In the genomic region with DNA sequence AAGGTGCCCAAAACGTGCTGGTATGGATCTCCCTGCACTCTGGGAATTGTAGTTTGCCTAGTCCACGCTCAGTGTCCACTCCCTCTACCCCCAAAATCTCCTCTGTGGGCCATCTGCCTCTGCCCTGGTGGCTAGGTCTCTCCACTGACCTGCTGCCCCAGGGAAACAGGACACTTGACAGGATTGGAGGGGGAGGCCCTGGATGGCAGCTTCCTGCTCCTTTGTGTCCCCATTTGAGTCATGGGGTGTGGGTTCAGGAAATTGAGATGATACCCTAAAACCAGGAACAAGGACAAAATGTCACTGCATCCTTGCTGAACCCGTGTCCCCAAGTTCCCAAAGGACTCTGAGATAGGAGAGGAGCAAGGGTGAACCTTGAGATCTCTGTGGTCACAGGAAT, we compare ENCODE assay signal across 19 mouse cellular contexts. TPM values are rescaled to one million over a fixed set of nuclear protein-coding genes. Genes with fewer than 3 reads are reported as not detected.
A peak's percentile ranks its signal among the peaks of the same experiment; 100 is the strongest.
DNase-seq lines count a peak whose midpoint lies in the region; ATAC-seq and TF ChIP-seq lines count a peak whose summit lies in the region.
"Had no signal": no experiment of that assay in that cellular context is flagged by ENCODE, and none has a peak within 500 bp of the region (broad histone marks: within the 10 kb centered on the region; RNA-seq: fewer than 3 reads in every experiment).

No protein-coding gene starts in this region.

- TF ChIP-seq POLR2A in liver, adult 2 months (IDR thresholded peaks at IDR 0.05; ENCODE audit: extremely low read depth, insufficient read depth, low read length) = no peak
- TF ChIP-seq POLR2A in cortical plate, adult 2 months (IDR thresholded peaks at IDR 0.05; ENCODE audit: extremely low read depth, insufficient read depth, low read length) = no peak

- peaks cover 3% of the 10 kb centered on the region; the same call in 1 of the 2 replicates for H3K36me3 ChIP-seq in heart, embryonic 10.5 days
- H3K36me3 ChIP-seq in hindbrain, embryonic 10.5 days = no peaks in the 10 kb centered on the region
- no peaks in the 10 kb centered on the region for H3K36me3 ChIP-seq in hindbrain, embryonic 13.5 days
- H3K36me3 ChIP-seq in liver, adult 2 months (ENCODE audit: control insufficient read depth, insufficient read depth, low read length) = no peaks in the 10 kb centered on the region
- H3K36me3 ChIP-seq in liver, embryonic 11.5 days (ENCODE audit: control insufficient read depth, insufficient read depth, low read length) = no peaks in the 10 kb centered on the region
- H3K36me3 ChIP-seq: hindbrain, embryonic 12.5 days; limb, embryonic 10.5 days; liver, embryonic 12.5 days; stomach, embryonic 15.5 days had no signal

- WGBS in heart, embryonic 10.5 days = 59% methylated on average over 3 of the region's 3 CpGs
- WGBS in hindbrain, embryonic 10.5 days = 57% methylated on average over 3 of the region's 3 CpGs
- WGBS in hindbrain, embryonic 13.5 days = 67% methylated on average over 3 of the region's 3 CpGs
- 62% methylated on average over 3 of the region's 3 CpGs for WGBS in liver, adult 2 months
- 52% methylated on average over 3 of the region's 3 CpGs for WGBS in liver, embryonic 11.5 days

- TF ChIP-seq CTCF in liver, adult 2 months (IDR thresholded peaks at IDR 0.05; ENCODE audit: low read depth, low read length) = no peak
- no peak for TF ChIP-seq CTCF in cortical plate, adult 2 months (IDR thresholded peaks at IDR 0.05; ENCODE audit: extremely low read depth, insufficient read depth, low read length)

- H3K9me3 ChIP-seq in heart, embryonic 10.5 days = no peaks in the 10 kb centered on the region
- no peaks in the 10 kb centered on the region for H3K9me3 ChIP-seq in hindbrain, embryonic 10.5 days
- no peaks in the 10 kb centered on the region for H3K9me3 ChIP-seq in hindbrain, embryonic 13.5 days
- no peaks in the 10 kb centered on the region for H3K9me3 ChIP-seq in liver, embryonic 11.5 days (ENCODE audit: control insufficient read depth, low read length)
- H3K9me3 ChIP-seq: hindbrain, embryonic 12.5 days; limb, embryonic 10.5 days; liver, embryonic 12.5 days; stomach, embryonic 15.5 days had no signal

- peak overlapping the region; percentile 81 for H3K27ac ChIP-seq in heart, embryonic 10.5 days
- peak overlapping the region; percentile 51 for H3K27ac ChIP-seq in hindbrain, embryonic 10.5 days
- no peak overlapping the region for H3K27ac ChIP-seq in hindbrain, embryonic 13.5 days
- H3K27ac ChIP-seq in liver, adult 2 months (replicated peaks; ENCODE audit: insufficient read depth, low read depth, low read length) = peak overlapping the region; percentile 10; the same call in 1 of the 2 replicates
- H3K27ac ChIP-seq in liver, embryonic 11.5 days (ENCODE audit: low read depth, low read length) = no peak overlapping the region
- 0 out of 2 replicates have a peak overlapping the region, but pooled peaks have one; percentile 12 for H3K27ac ChIP-seq in cortical plate, adult 2 months (ENCODE audit: insufficient read depth, low read length)
- H3K27ac ChIP-seq: hindbrain, embryonic 12.5 days; limb, embryonic 10.5 days; liver, embryonic 12.5 days; stomach, embryonic 15.5 days had no signal

- no peaks in the 10 kb centered on the region for H3K79me2 ChIP-seq in liver, adult 2 months (ENCODE audit: control insufficient read depth, insufficient read depth, low read length)

- peaks cover 49% of the 10 kb centered on the region for H3K4me1 ChIP-seq in heart, embryonic 10.5 days
- H3K4me1 ChIP-seq in hindbrain, embryonic 10.5 days (replicated peaks) = peaks cover 30% of the 10 kb centered on the region
- H3K4me1 ChIP-seq in hindbrain, embryonic 13.5 days (replicated peaks) = peaks cover 4% of the 10 kb centered on the region; the same call in 1 of the 2 replicates
- no peaks in the 10 kb centered on the region for H3K4me1 ChIP-seq in liver, adult 2 months (ENCODE audit: control insufficient read depth, insufficient read depth, low read length)
- peaks cover 4% of the 10 kb centered on the region for H3K4me1 ChIP-seq in liver, embryonic 11.5 days (replicated peaks; ENCODE audit: control insufficient read depth, insufficient read depth, low read length)
- H3K4me1 ChIP-seq in cortical plate, adult 2 months (ENCODE audit: control insufficient read depth, insufficient read depth, low read length) = no peaks in the 10 kb centered on the region
- H3K4me1 ChIP-seq: hindbrain, embryonic 12.5 days; stomach, embryonic 15.5 days had no signal

- no peak for ATAC-seq in hindbrain, embryonic 13.5 days (ENCODE audit: low FRiP score)
- ATAC-seq in liver, embryonic 11.5 days (replicated peaks; ENCODE audit: low FRiP score) = no peak
- ATAC-seq: forebrain, embryonic 14.5 days; inflammation-experienced regulatory T-cells, adult 6 months; liver, embryonic 12.5 days had no signal

- no peak overlapping the region for H3K9ac ChIP-seq in hindbrain, embryonic 13.5 days
- no peak overlapping the region for H3K9ac ChIP-seq in liver, adult 2 months (ENCODE audit: low read depth, low read length)
- no peak overlapping the region for H3K9ac ChIP-seq in liver, embryonic 11.5 days (ENCODE audit: low read depth, low read length)
- H3K9ac ChIP-seq: liver, embryonic 12.5 days; stomach, embryonic 15.5 days had no signal

- intact Hi-C loops in heart, postnatal 10 days (cut with DNase I) = loop anchor here (2.0 kb wide), 1 partner anchor 23 kb away; no protein-coding TSS in a partner anchor

- no peak overlapping the region for H3K4me2 ChIP-seq in hindbrain, embryonic 13.5 days
- no peak overlapping the region for H3K4me2 ChIP-seq in liver, embryonic 11.5 days
- H3K4me2 ChIP-seq: hindbrain, embryonic 12.5 days; midbrain, embryonic 11.5 days; stomach, embryonic 15.5 days had no signal

- no peak overlapping the region for H3K4me3 ChIP-seq in heart, embryonic 10.5 days
- no peak overlapping the region for H3K4me3 ChIP-seq in hindbrain, embryonic 10.5 days
- no peak overlapping the region for H3K4me3 ChIP-seq in hindbrain, embryonic 13.5 days
- H3K4me3 ChIP-seq in liver, adult 2 months (ENCODE audit: insufficient read depth, low read depth, low read length) = no peak overlapping the region
- no peak overlapping the region for H3K4me3 ChIP-seq in liver, embryonic 11.5 days (ENCODE audit: low read depth, low read length)
- H3K4me3 ChIP-seq in cortical plate, adult 2 months (ENCODE audit: insufficient read depth, low read length) = no peak overlapping the region
- H3K4me3 ChIP-seq: hindbrain, embryonic 12.5 days; liver, embryonic 12.5 days had no signal

- no peaks in the 10 kb centered on the region; the same call in 1 of the 2 replicates for H3K27me3 ChIP-seq in heart, embryonic 10.5 days (ENCODE audit: insufficient read depth, poor library complexity, severe bottlenecking)
- H3K27me3 ChIP-seq in hindbrain, embryonic 10.5 days (ENCODE audit: insufficient read depth, poor library complexity, severe bottlenecking) = no peaks in the 10 kb centered on the region
- H3K27me3 ChIP-seq in hindbrain, embryonic 13.5 days = no peaks in the 10 kb centered on the region
- no peaks in the 10 kb centered on the region for H3K27me3 ChIP-seq in liver, adult 2 months (ENCODE audit: control insufficient read depth, insufficient read depth, low read length)
- peaks cover 22% of the 10 kb centered on the region for H3K27me3 ChIP-seq in liver, embryonic 11.5 days (replicated peaks; ENCODE audit: control insufficient read depth, insufficient read depth, low read length)
- H3K27me3 ChIP-seq: hindbrain, embryonic 12.5 days; stomach, embryonic 15.5 days had no signal

- DNase-seq in heart, embryonic 10.5 days (ENCODE audit: low spot score) = no peak
- DNase-seq in heart, postnatal 10 days = no peak
- no peak for DNase-seq in hindbrain, embryonic 10.5 days (ENCODE audit: low spot score)
- no peak for DNase-seq in liver, adult 2 months (ENCODE audit: extremely low read depth, low read depth, low spot score)
- DNase-seq in liver, embryonic 11.5 days (ENCODE audit: low spot score) = no peak
- DNase-seq: B cell, adult 2 months; cerebellum, adult 9-10 months; lung, adult 2 months; retina, postnatal 1 day had no signal

RNA-seq across cellular contexts. Expression of gene Nos3, which starts 0.5 kb away (rescaled TPM):
- 23.2 and 40.8 TPM in 2 replicates for polyA plus RNA-seq in heart, embryonic 10.5 days (2016; fragmentation: Nextera tagmentation; extraction: Ambion mirVana)
- total RNA-seq in heart, postnatal 10 days (2021) = 10 to 100 TPM; 44.0 to 44.4 TPM
- polyA plus RNA-seq in hindbrain, embryonic 10.5 days (2016; fragmentation: Nextera tagmentation; extraction: Ambion mirVana) = 8.3 and 9.7 TPM in 2 replicates
- 9.8 and 10.2 TPM in 2 replicates for polyA plus RNA-seq in hindbrain, embryonic 13.5 days (2015; fragmentation: Nextera tagmentation; extraction: Ambion mirVana)
- 1.1 and 2.0 TPM in 2 replicates for total RNA-seq in liver, adult 2 months (2014; rRNA removed)
- 2.6 and 2.9 TPM in 2 replicates for polyA plus RNA-seq in liver, adult 2 months (2012; rRNA removed)
- polyA plus RNA-seq in liver, embryonic 11.5 days (2014; fragmentation: Nextera tagmentation; extraction: Ambion mirVana) = 6.4 and 7.2 TPM in 2 replicates
- 9.6 and 10.4 TPM in 2 replicates for polyA plus RNA-seq in cortical plate, adult 2 months (2012; rRNA removed)

RNA-seq across cellular contexts. Expression of gene Kcnh2, which starts 12.7 kb away (rescaled TPM):
- 28.8 and 32.2 TPM in 2 replicates for polyA plus RNA-seq in heart, embryonic 10.5 days (2016; fragmentation: Nextera tagmentation; extraction: Ambion mirVana)
- total RNA-seq in heart, postnatal 10 days (2021) = 10 to 100 TPM; 90.5 to 93.9 TPM
- 32.4 and 33.9 TPM in 2 replicates for polyA plus RNA-seq in hindbrain, embryonic 10.5 days (2016; fragmentation: Nextera tagmentation; extraction: Ambion mirVana)
- 12.8 and 14.2 TPM in 2 replicates for polyA plus RNA-seq in hindbrain, embryonic 13.5 days (2015; fragmentation: Nextera tagmentation; extraction: Ambion mirVana)
- total RNA-seq in liver, adult 2 months (2014; rRNA removed) = 0.13 TPM in 1 of 2 replicates, not detected in the other
- polyA plus RNA-seq in liver, adult 2 months (2012; rRNA removed) = 0.21 TPM in 1 of 2 replicates, not detected in the other
- polyA plus RNA-seq in liver, embryonic 11.5 days (2014; fragmentation: Nextera tagmentation; extraction: Ambion mirVana) = 2.5 and 3.8 TPM in 2 replicates
- polyA plus RNA-seq in cortical plate, adult 2 months (2012; rRNA removed) = 27.3 and 29.4 TPM in 2 replicates

RNA-seq across cellular contexts. Expression of gene Atg9b, which starts 27.9 kb away (rescaled TPM):
- 1.2 and 2.3 TPM in 2 replicates for polyA plus RNA-seq in heart, embryonic 10.5 days (2016; fragmentation: Nextera tagmentation; extraction: Ambion mirVana)
- under 1 TPM; 0.62 to 0.89 TPM for total RNA-seq in heart, postnatal 10 days (2021)
- polyA plus RNA-seq in hindbrain, embryonic 10.5 days (2016; fragmentation: Nextera tagmentation; extraction: Ambion mirVana) = 0.21 and 0.75 TPM in 2 replicates
- polyA plus RNA-seq in hindbrain, embryonic 13.5 days (2015; fragmentation: Nextera tagmentation; extraction: Ambion mirVana) = 0.57 and 0.93 TPM in 2 replicates
- total RNA-seq in liver, adult 2 months (2014; rRNA removed) = 0.09 and 0.27 TPM in 2 replicates
- polyA plus RNA-seq in liver, adult 2 months (2012; rRNA removed) = 0.05 and 0.35 TPM in 2 replicates
- 0.75 and 1.0 TPM in 2 replicates for polyA plus RNA-seq in liver, embryonic 11.5 days (2014; fragmentation: Nextera tagmentation; extraction: Ambion mirVana)
- 4.0 and 4.1 TPM in 2 replicates for polyA plus RNA-seq in cortical plate, adult 2 months (2012; rRNA removed)

RNA-seq across cellular contexts. Expression of gene Abcb8, which starts 29.4 kb away (rescaled TPM):
- 62.7 and 81.3 TPM in 2 replicates for polyA plus RNA-seq in heart, embryonic 10.5 days (2016; fragmentation: Nextera tagmentation; extraction: Ambion mirVana)
- 10 to 100 TPM; 85.0 to 88.5 TPM for total RNA-seq in heart, postnatal 10 days (2021)
- 54.5 and 55.3 TPM in 2 replicates for polyA plus RNA-seq in hindbrain, embryonic 10.5 days (2016; fragmentation: Nextera tagmentation; extraction: Ambion mirVana)
- polyA plus RNA-seq in hindbrain, embryonic 13.5 days (2015; fragmentation: Nextera tagmentation; extraction: Ambion mirVana) = 45.7 and 48.7 TPM in 2 replicates
- 21.5 and 25.2 TPM in 2 replicates for total RNA-seq in liver, adult 2 months (2014; rRNA removed)
- polyA plus RNA-seq in liver, adult 2 months (2012; rRNA removed) = 69.9 and 71.0 TPM in 2 replicates
- polyA plus RNA-seq in liver, embryonic 11.5 days (2014; fragmentation: Nextera tagmentation; extraction: Ambion mirVana) = 54.6 and 55.2 TPM in 2 replicates
- polyA plus RNA-seq in cortical plate, adult 2 months (2012; rRNA removed) = 54.8 and 57.3 TPM in 2 replicates

RNA-seq across cellular contexts. Expression of gene Asic3, which starts 49.1 kb away (rescaled TPM):
- 0.11 TPM in 1 of 2 replicates, not detected in the other for polyA plus RNA-seq in heart, embryonic 10.5 days (2016; fragmentation: Nextera tagmentation; extraction: Ambion mirVana)
- total RNA-seq in heart, postnatal 10 days (2021) = under 1 TPM; 0.12 to 0.22 TPM
- 0.20 and 0.54 TPM in 2 replicates for polyA plus RNA-seq in hindbrain, embryonic 10.5 days (2016; fragmentation: Nextera tagmentation; extraction: Ambion mirVana)
- 0.94 and 1.3 TPM in 2 replicates for polyA plus RNA-seq in hindbrain, embryonic 13.5 days (2015; fragmentation: Nextera tagmentation; extraction: Ambion mirVana)
- not detected in 2 replicates for total RNA-seq in liver, adult 2 months (2014; rRNA removed)
- 0.12 and 0.84 TPM in 2 replicates for polyA plus RNA-seq in liver, adult 2 months (2012; rRNA removed)
- polyA plus RNA-seq in liver, embryonic 11.5 days (2014; fragmentation: Nextera tagmentation; extraction: Ambion mirVana) = 0.19 TPM in 1 of 2 replicates, not detected in the other
- 0.44 and 0.70 TPM in 2 replicates for polyA plus RNA-seq in cortical plate, adult 2 months (2012; rRNA removed)
- total RNA-seq: common myeloid progenitor, adult 5-6 weeks had no signal
- polyA plus RNA-seq: forebrain, embryonic 14.5 days; inflammation-experienced regulatory T-cells, adult 6 months; liver, embryonic 12.5 days had no signal

Comparison
In these comparisons a context has a peak if more than half of its experiments do, and no peak if none do; other contexts are left out.
1. H3K27ac ChIP-seq: peak in heart, embryonic 10.5 days (single experiment), hindbrain, embryonic 10.5 days (single experiment), liver, adult 2 months (single experiment) and cortical plate, adult 2 months (single experiment); none in hindbrain, embryonic 13.5 days (single experiment) and liver, embryonic 11.5 days (single experiment).